In genomic region chr3:57136847-57137246, GRCm38 (mm10) we compare ENCODE assay signal across 8 mouse cellular contexts.
A peak's percentile ranks its signal among the peaks of the same experiment; 100 is the strongest.
DNase-seq lines count a peak whose midpoint lies in the region.

No protein-coding gene starts in this region.

- peak overlapping the region; percentile 57 for H3K4me3 ChIP-seq in heart, embryonic 10.5 days
- H3K4me3 ChIP-seq in midbrain, embryonic 10.5 days = peak overlapping the region; percentile 47

- no peaks in the 10 kb centered on the region for H3K36me3 ChIP-seq in heart, embryonic 10.5 days
- no peaks in the 10 kb centered on the region for H3K36me3 ChIP-seq in midbrain, embryonic 10.5 days

- peak overlapping the region; percentile 70 for H3K27ac ChIP-seq in heart, embryonic 10.5 days
- peak overlapping the region; percentile 75 for H3K27ac ChIP-seq in midbrain, embryonic 10.5 days (replicated peaks)

- H3K4me1 ChIP-seq in heart, embryonic 10.5 days = no peaks in the 10 kb centered on the region
- peaks cover 4% of the 10 kb centered on the region for H3K4me1 ChIP-seq in midbrain, embryonic 10.5 days

- peak; percentile 6 to 9 for DNase-seq in heart, adult 18-20 months
- no peak for DNase-seq in heart, adult 9 months (ENCODE audit: low spot score in 2 of 2)
- peak; percentile 27 for DNase-seq in adrenal gland, postnatal 14 days
- DNase-seq in heart, embryonic 10.5 days (ENCODE audit: low spot score) = peak; percentile 80
- DNase-seq in kidney, postnatal 36 days = peak; percentile 5 to 33
- DNase-seq in midbrain, embryonic 10.5 days (ENCODE audit: low spot score) = peak; percentile 59
- no peak for DNase-seq in left cerebral cortex, postnatal 14 days (ENCODE audit: low spot score in 2 of 2)
- DNase-seq in left cerebral cortex, postnatal 25 days (ENCODE audit: low spot score in 2 of 2) = no peak

- H3K9me3 ChIP-seq in heart, embryonic 10.5 days = no peaks in the 10 kb centered on the region
- no peaks in the 10 kb centered on the region for H3K9me3 ChIP-seq in midbrain, embryonic 10.5 days (replicated peaks)

- intact Hi-C loops in left cerebral cortex, postnatal 14 days (cut with DNase I) = no loop called here
- intact Hi-C loops in left cerebral cortex, postnatal 25 days (cut with DNase I) = no loop called here

- no peaks in the 10 kb centered on the region for H3K27me3 ChIP-seq in heart, embryonic 10.5 days (ENCODE audit: insufficient read depth, poor library complexity, severe bottlenecking)
- no peaks in the 10 kb centered on the region for H3K27me3 ChIP-seq in midbrain, embryonic 10.5 days (ENCODE audit: low read depth, poor library complexity, severe bottlenecking)

- 15% methylated on average over 24 of the region's 24 CpGs for WGBS in heart, embryonic 10.5 days
- 19% methylated on average over 24 of the region's 24 CpGs for WGBS in midbrain, embryonic 10.5 days

Comparison
In these comparisons a context has a peak if more than half of its experiments do, and no peak if none do; other contexts are left out.
1. DNase-seq: peak in heart, adult 18-20 months (2 of 2), adrenal gland, postnatal 14 days (single experiment), heart, embryonic 10.5 days (single experiment), kidney, postnatal 36 days (2 of 2) and midbrain, embryonic 10.5 days (single experiment); none in heart, adult 9 months (0 of 2), left cerebral cortex, postnatal 14 days (0 of 2) and left cerebral cortex, postnatal 25 days (0 of 2).